Mouse (Mus musculus): ENCODE measurements around the gene Fgf15.

- TF ChIP-seq ZC3H11A (IDR thresholded peaks at IDR 0.05; ENCODE audit: low read depth, low read length) (no peak), MYB (IDR thresholded peaks at IDR 0.05; ENCODE audit: low read depth, low read length) (no peak)
Measured at GRCm38 (mm10) chr7:144911121-144911520, 14.8 kb downstream of the Fgf15 start.
